Mouse (Mus musculus) macrophage (primary cell): ENCODE data around the gene 6030458C11Rik. TPM values are rescaled to one million over a fixed set of nuclear protein-coding genes. Genes with fewer than 3 reads are reported as not detected.

ENCODE experiments used
- polyA plus RNA-seq: library from polyadenylated mRNA; stranded (reverse); fragments of 250-400 nt; gene quantifications from 3 replicates; pipeline ENCODE4 v1.2.4, GENCODE M21; 2018; ENCODE audit warnings: inconsistent platforms

6030458C11Rik gene
- polyA plus RNA-seq, 1 experiment from 2014 or later, result 14.7 TPM

Other genes with a start within 250 kb of the 6030458C11Rik start
- not detected in 3 replicates for gene Pdzd2, start 84.7 kb downstream of the 6030458C11Rik start, polyA plus RNA-seq
- gene Drosha, start 166 bp upstream of the 6030458C11Rik start, polyA plus RNA-seq, result 14.9 to 25.8 TPM (median 21.2 TPM) in 3 replicates